Mouse (Mus musculus): ENCODE data around the gene Bpifb9b.

DNA sequence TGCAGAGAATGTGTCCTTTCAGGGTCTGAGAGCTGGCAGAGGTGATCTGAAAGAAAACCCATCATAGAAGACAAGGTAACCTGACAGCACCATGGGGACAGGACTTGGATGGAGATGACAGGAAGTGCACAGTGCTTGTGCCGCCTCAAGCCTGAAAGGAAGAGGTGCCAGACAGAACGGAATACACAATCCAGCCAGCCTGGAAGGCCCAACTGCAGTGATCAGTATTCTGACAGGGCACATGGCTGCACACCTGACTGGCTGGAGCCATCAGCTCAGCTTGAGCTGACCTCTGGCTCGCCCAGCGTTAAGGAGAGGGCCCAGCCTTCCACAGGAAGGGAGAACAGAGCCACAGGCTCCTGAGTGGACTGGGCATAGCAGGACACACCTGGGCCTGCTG lies 28.5 kb downstream of the Bpifb9b start:
- TF ChIP-seq CTCF (conservative IDR thresholded peaks at IDR 0.05; ENCODE audit: low read length), result no peak
- TF ChIP-seq POU5F1 (IDR thresholded peaks at IDR 0.05; ENCODE audit: borderline replicate concordance, low read length), result no peak

Measured in E14TG2a.4 (cell line).